Mouse (Mus musculus) testis, adult 2 months (tissue): ENCODE measurements around the gene Acox1.

Experiments
- CTCF ChIP-seq: fragments of 200-500 bp; IDR thresholded peaks from 2 replicates; pipeline ENCODE4 v1.5.1; 2012; ENCODE audit warnings: low read depth, mild to moderate bottlenecking, inconsistent platforms, low read length, moderate library complexity; ENCODE audit not compliant: control insufficient read depth, insufficient read depth, insufficient replicate concordance
- POLR2A ChIP-seq: fragments of 200-500 bp; IDR thresholded peaks from 2 replicates; pipeline ENCODE4 v1.6.1; 2012; ENCODE audit warnings: low read depth, mild to moderate bottlenecking, inconsistent platforms, low read length, moderate library complexity; ENCODE audit not compliant: control insufficient read depth

GRCm38 (mm10) chr11:116185836-116186235 is 13.0 kb downstream of the Acox1 start:
- TF ChIP-seq CTCF (no peak), POLR2A (no peak)
